ENCODE assay signal across 12 mouse cellular contexts in genomic region chr5:136395600-136396195, GRCm38 (mm10).
A peak's percentile ranks its signal among the peaks of the same experiment; 100 is the strongest.
DNase-seq lines count a peak whose midpoint lies in the region; ATAC-seq lines count a peak whose summit lies in the region.
"Had no signal": no experiment of that assay in that cellular context is flagged by ENCODE, and none has a peak within 500 bp of the region (broad histone marks: within the 10 kb centered on the region; RNA-seq: fewer than 3 reads in every experiment).

No protein-coding gene starts in this region.

- no peak overlapping the region for H3K4me2 ChIP-seq in kidney, embryonic 15.5 days
- no peak overlapping the region for H3K4me2 ChIP-seq in kidney, embryonic 14.5 days (replicated peaks; ENCODE audit: low read depth, low read length)
- no peak overlapping the region for H3K4me2 ChIP-seq in heart, embryonic 16.5 days (ENCODE audit: low read depth, low read length)
- H3K4me2 ChIP-seq: hindbrain, embryonic 15.5 days; limb, embryonic 15.5 days had no signal

- WGBS in kidney, embryonic 15.5 days = 75% methylated on average over 3 of the region's 3 CpGs
- WGBS in kidney, embryonic 14.5 days = 67% methylated on average over 3 of the region's 3 CpGs
- 42% methylated on average over 3 of the region's 3 CpGs for WGBS in heart, embryonic 16.5 days

- no peak overlapping the region for H3K27ac ChIP-seq in kidney, embryonic 15.5 days
- no peak overlapping the region for H3K27ac ChIP-seq in kidney, embryonic 14.5 days (ENCODE audit: low read depth, low read length)
- peak overlapping the region; percentile 2; the same call in 1 of the 2 replicates for H3K27ac ChIP-seq in heart, embryonic 16.5 days (ENCODE audit: low read length)
- H3K27ac ChIP-seq: hindbrain, embryonic 15.5 days; limb, embryonic 15.5 days had no signal

- H3K4me3 ChIP-seq in kidney, embryonic 15.5 days (replicated peaks) = no peak overlapping the region
- H3K4me3 ChIP-seq in kidney, embryonic 14.5 days (ENCODE audit: low read length) = no peak overlapping the region
- no peak overlapping the region for H3K4me3 ChIP-seq in heart, embryonic 16.5 days (ENCODE audit: low read length)
- H3K4me3 ChIP-seq: hindbrain, embryonic 15.5 days; limb, embryonic 15.5 days had no signal

- H3K9ac ChIP-seq in kidney, embryonic 15.5 days = no peak overlapping the region
- no peak overlapping the region for H3K9ac ChIP-seq in kidney, embryonic 14.5 days (ENCODE audit: low read depth, low read length)
- H3K9ac ChIP-seq in heart, embryonic 16.5 days (ENCODE audit: low read length) = no peak overlapping the region
- H3K9ac ChIP-seq: hindbrain, embryonic 15.5 days; limb, embryonic 15.5 days had no signal

- H3K9me3 ChIP-seq in kidney, embryonic 15.5 days (replicated peaks) = no peaks in the 10 kb centered on the region
- H3K9me3 ChIP-seq in kidney, embryonic 14.5 days (ENCODE audit: control insufficient read depth, low read length) = no peaks in the 10 kb centered on the region
- no peaks in the 10 kb centered on the region for H3K9me3 ChIP-seq in heart, embryonic 16.5 days (replicated peaks; ENCODE audit: control insufficient read depth, low read length)
- H3K9me3 ChIP-seq: hindbrain, embryonic 15.5 days; limb, embryonic 15.5 days had no signal

- DNase-seq in gastrocnemius, postnatal 25 days = peak; percentile 39
- peak; percentile 24 for DNase-seq in skeletal muscle tissue, adult 2 months (ENCODE audit: low read depth, low spot score)
- DNase-seq in right cerebral cortex, postnatal 36 days (ENCODE audit: low spot score in 2 of 2) = no peak
- DNase-seq in testis, postnatal 10 days (ENCODE audit: low spot score) = no peak
- DNase-seq in B cell, adult 2 months = no peak
- DNase-seq: adrenal gland, postnatal 10 days; thymus, adult 18-20 months had no signal

- no peaks in the 10 kb centered on the region for H3K27me3 ChIP-seq in kidney, embryonic 15.5 days
- no peaks in the 10 kb centered on the region for H3K27me3 ChIP-seq in kidney, embryonic 14.5 days (ENCODE audit: control insufficient read depth, insufficient read depth, low read length)
- H3K27me3 ChIP-seq in heart, embryonic 16.5 days (ENCODE audit: control insufficient read depth, insufficient read depth, low read length) = no peaks in the 10 kb centered on the region
- H3K27me3 ChIP-seq: hindbrain, embryonic 15.5 days had no signal

- H3K4me1 ChIP-seq in kidney, embryonic 15.5 days = peaks cover 16% of the 10 kb centered on the region
- H3K4me1 ChIP-seq in kidney, embryonic 14.5 days (ENCODE audit: control insufficient read depth, insufficient read depth, low read length) = peaks cover 10% of the 10 kb centered on the region
- peaks cover 15% of the 10 kb centered on the region for H3K4me1 ChIP-seq in heart, embryonic 16.5 days (ENCODE audit: control insufficient read depth, insufficient read depth, low read length)
- H3K4me1 ChIP-seq: hindbrain, embryonic 15.5 days had no signal

- ATAC-seq in kidney, embryonic 15.5 days (replicated peaks; ENCODE audit: low FRiP score) = 0 out of 2 replicates have a peak, but pooled peaks have one; percentile 15
- no peak for ATAC-seq in kidney, embryonic 14.5 days (ENCODE audit: low FRiP score, low TSS enrichment)
- no peak for ATAC-seq in heart, embryonic 16.5 days (replicated peaks; ENCODE audit: extremely low read depth, insufficient read depth, low FRiP score)

- H3K36me3 ChIP-seq in kidney, embryonic 15.5 days = peaks cover 11% of the 10 kb centered on the region
- H3K36me3 ChIP-seq in kidney, embryonic 14.5 days (ENCODE audit: control insufficient read depth, insufficient read depth, low read length) = peaks cover 2% of the 10 kb centered on the region; the same call in 1 of the 2 replicates
- H3K36me3 ChIP-seq in heart, embryonic 16.5 days (ENCODE audit: control insufficient read depth, insufficient read depth) = peaks cover 6% of the 10 kb centered on the region

Comparison
In these comparisons a context has a peak if more than half of its experiments do, and no peak if none do; other contexts are left out.
1. DNase-seq: peak in gastrocnemius, postnatal 25 days (single experiment) and skeletal muscle tissue, adult 2 months (single experiment); none in right cerebral cortex, postnatal 36 days (0 of 2), testis, postnatal 10 days (single experiment) and B cell, adult 2 months (0 of 2).